Mouse (Mus musculus): ENCODE measurements around the gene Acap3. TPM values are rescaled to one million over a fixed set of nuclear protein-coding genes. Genes with fewer than 3 reads are reported as not detected.

The Acap3 gene
- polyA plus RNA-seq, 1 experiment = 31.0 TPM

DNA sequence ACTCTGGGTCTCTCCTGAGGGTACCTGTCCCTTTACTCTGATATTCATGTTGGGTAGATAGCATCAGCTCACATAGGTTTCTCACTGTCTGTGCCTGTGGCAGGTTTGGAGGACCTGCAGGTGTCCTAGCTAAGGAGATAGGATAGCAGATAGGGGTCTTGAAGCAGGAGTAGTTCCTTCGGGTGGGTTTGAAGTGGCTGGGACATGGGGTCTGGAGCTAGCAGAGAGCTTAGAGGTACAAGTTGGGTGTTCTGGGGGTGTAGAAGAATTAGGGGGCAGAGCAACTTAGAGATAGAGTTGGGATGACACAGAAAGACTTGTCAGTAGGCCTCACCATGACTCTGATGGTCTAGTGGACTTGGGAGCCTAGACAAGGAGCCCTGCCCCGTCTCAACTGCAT lies 42.2 kb upstream of the Acap3 start:
- peaks cover 56% of the 10 kb centered on the region for H3K79me3 ChIP-seq (ENCODE audit: low read depth)
- peaks cover 7% of the 10 kb centered on the region for H3K36me3 ChIP-seq (ENCODE audit: control insufficient read depth, insufficient read depth)
- H3K4me3 ChIP-seq (ENCODE audit: insufficient read depth, poor library complexity, severe bottlenecking) = no peak overlapping the region
- no peaks in the 10 kb centered on the region for H3K27me3 ChIP-seq (ENCODE audit: control insufficient read depth, insufficient read depth, insufficient read length)
- no peak for TF ChIP-seq USF1 (IDR thresholded peaks at IDR 0.05; ENCODE audit: low read depth)
- no peak for TF ChIP-seq CEBPB (IDR thresholded peaks at IDR 0.05; ENCODE audit: low read depth)
- TF ChIP-seq MYOG (IDR thresholded peaks at IDR 0.05; ENCODE audit: control insufficient read depth, extremely low read depth, insufficient read length) = no peak
- no peak for TF ChIP-seq MAX (IDR thresholded peaks at IDR 0.05)
- TF ChIP-seq CTCF (IDR thresholded peaks at IDR 0.05; ENCODE audit: control insufficient read depth, insufficient read depth, insufficient read length) = no peak
- no peak for TF ChIP-seq MYOD1 (IDR thresholded peaks at IDR 0.05; ENCODE audit: control insufficient read depth, insufficient read length, low read depth)
- no peak for TF ChIP-seq FOSL1 (IDR thresholded peaks at IDR 0.05; ENCODE audit: insufficient read depth, low read length, poor library complexity, severe bottlenecking)
- no peak overlapping the region for H3ac ChIP-seq (ENCODE audit: control insufficient read depth, insufficient read length, low read depth)
- peaks cover 66% of the 10 kb centered on the region for H3K79me2 ChIP-seq (ENCODE audit: control insufficient read depth, insufficient read depth)

DNA sequence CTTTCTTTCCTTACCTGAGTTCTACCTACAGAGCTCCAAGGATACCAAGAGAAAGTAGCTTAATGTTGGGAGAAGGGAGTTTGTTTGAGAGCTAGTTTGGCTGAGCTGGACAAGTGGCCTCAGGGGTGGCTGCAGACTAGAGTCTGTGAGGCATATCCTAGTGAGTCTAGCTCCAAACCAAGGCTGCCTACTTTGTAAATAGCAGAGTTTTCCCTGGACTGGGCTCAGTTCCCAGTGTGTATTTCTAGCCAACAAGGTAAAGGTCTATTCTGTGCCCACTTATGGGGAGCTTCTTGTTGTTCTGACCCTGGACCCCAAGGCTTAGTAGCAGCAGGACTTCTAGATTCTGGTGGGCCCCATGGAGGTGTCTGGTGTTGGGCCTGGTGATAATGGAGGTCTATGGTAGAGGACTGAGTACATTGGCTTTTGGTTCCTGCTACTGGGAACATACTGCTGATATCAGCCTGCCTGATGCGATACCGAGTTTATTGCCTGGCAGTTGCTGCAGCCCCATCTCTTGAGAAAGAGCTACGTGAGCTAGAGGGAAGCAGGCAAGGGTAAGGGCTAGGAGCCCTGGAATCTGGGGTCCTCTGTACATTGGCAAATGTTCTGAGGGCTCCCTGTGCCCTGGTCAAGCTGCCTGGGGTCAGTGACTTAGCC lies 41.7 kb upstream of the Acap3 start:
- H3K79me2 ChIP-seq (ENCODE audit: control insufficient read depth, insufficient read depth) = peaks cover 66% of the 10 kb centered on the region
- H3K79me3 ChIP-seq (ENCODE audit: low read depth) = peaks cover 56% of the 10 kb centered on the region
- TF ChIP-seq MAX (IDR thresholded peaks at IDR 0.05) (no peak), MYOD1 (IDR thresholded peaks at IDR 0.05; ENCODE audit: control insufficient read depth, insufficient read length, low read depth) (no peak), MYOG (IDR thresholded peaks at IDR 0.05; ENCODE audit: control insufficient read depth, extremely low read depth, insufficient read length) (no peak), CEBPB (IDR thresholded peaks at IDR 0.05; ENCODE audit: low read depth) (no peak), USF1 (IDR thresholded peaks at IDR 0.05; ENCODE audit: low read depth) (no peak), CTCF (IDR thresholded peaks at IDR 0.05; ENCODE audit: control insufficient read depth, insufficient read depth, insufficient read length) (no peak), FOSL1 (IDR thresholded peaks at IDR 0.05; ENCODE audit: insufficient read depth, low read length, poor library complexity, severe bottlenecking) (no peak)
- H3K4me3 ChIP-seq (ENCODE audit: insufficient read depth, poor library complexity, severe bottlenecking) = no peak overlapping the region
- H3ac ChIP-seq (ENCODE audit: control insufficient read depth, insufficient read length, low read depth) = no peak overlapping the region
- peaks cover 10% of the 10 kb centered on the region for H3K36me3 ChIP-seq (ENCODE audit: control insufficient read depth, insufficient read depth)
- H3K27me3 ChIP-seq (ENCODE audit: control insufficient read depth, insufficient read depth, insufficient read length) = no peaks in the 10 kb centered on the region

DNA sequence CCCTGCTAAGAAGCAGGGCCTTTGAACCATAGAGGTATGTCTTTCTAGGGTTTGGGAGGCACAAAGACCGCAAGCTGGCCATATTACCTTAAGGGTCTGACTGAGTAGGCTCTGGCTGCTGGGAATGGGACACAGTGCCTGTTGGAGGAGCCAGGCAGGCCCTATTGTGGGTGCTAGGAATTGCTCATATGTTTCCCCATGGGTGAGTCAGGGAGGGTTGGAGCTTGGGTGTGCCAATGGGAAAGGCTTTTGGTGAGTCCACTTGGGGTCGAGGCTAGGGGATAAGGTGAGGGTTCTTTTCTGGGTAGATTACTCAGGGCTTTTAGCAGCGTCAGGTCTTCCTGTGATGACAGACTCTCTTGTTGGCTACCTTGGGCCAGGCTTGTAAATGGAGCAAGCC lies 40.3 kb upstream of the Acap3 start:
- no peaks in the 10 kb centered on the region for H3K27me3 ChIP-seq (ENCODE audit: control insufficient read depth, insufficient read depth, insufficient read length)
- no peak overlapping the region for H3ac ChIP-seq (ENCODE audit: control insufficient read depth, insufficient read length, low read depth)
- no peak overlapping the region for H3K4me3 ChIP-seq (ENCODE audit: insufficient read depth, poor library complexity, severe bottlenecking)
- TF ChIP-seq CEBPB (IDR thresholded peaks at IDR 0.05; ENCODE audit: low read depth) (no peak), MYOG (IDR thresholded peaks at IDR 0.05; ENCODE audit: control insufficient read depth, extremely low read depth, insufficient read length) (no peak), USF1 (IDR thresholded peaks at IDR 0.05; ENCODE audit: low read depth) (no peak), MYOD1 (IDR thresholded peaks at IDR 0.05; ENCODE audit: control insufficient read depth, insufficient read length, low read depth) (no peak), FOSL1 (IDR thresholded peaks at IDR 0.05; ENCODE audit: insufficient read depth, low read length, poor library complexity, severe bottlenecking) (no peak), CTCF (IDR thresholded peaks at IDR 0.05; ENCODE audit: control insufficient read depth, insufficient read depth, insufficient read length) (no peak), MAX (IDR thresholded peaks at IDR 0.05) (no peak)
- H3K79me2 ChIP-seq (ENCODE audit: control insufficient read depth, insufficient read depth) = peaks cover 66% of the 10 kb centered on the region
- H3K36me3 ChIP-seq (ENCODE audit: control insufficient read depth, insufficient read depth) = peaks cover 17% of the 10 kb centered on the region
- H3K79me3 ChIP-seq (ENCODE audit: low read depth) = peaks cover 56% of the 10 kb centered on the region

DNA sequence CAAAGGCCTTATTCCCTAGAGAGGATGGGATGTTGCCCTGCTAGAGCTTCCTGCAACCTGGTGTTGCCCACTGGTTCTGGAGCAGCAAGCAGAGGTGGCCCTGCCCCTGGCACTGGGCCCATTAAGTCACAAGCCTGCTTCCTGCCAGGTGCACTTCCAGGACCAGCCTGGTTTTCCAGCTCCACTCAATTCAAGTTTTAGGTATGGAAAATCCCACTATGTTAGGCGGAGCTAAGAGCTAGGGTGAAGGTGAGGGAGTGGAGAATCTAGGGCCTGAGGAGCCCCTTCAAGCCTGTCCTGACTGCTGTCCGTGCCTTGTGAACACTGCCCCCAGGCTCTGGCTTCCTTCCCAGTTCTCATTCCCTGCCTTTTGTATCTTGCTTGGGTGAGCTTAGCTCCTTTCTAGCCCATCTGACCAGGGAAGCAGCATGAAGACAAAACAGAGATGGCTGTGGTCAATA lies 39.6 kb upstream of the Acap3 start:
- TF ChIP-seq FOSL1 (IDR thresholded peaks at IDR 0.05; ENCODE audit: insufficient read depth, low read length, poor library complexity, severe bottlenecking) = no peak
- no peak for TF ChIP-seq MAX (IDR thresholded peaks at IDR 0.05)
- no peak for TF ChIP-seq MYOG (IDR thresholded peaks at IDR 0.05; ENCODE audit: control insufficient read depth, extremely low read depth, insufficient read length)
- TF ChIP-seq CTCF (IDR thresholded peaks at IDR 0.05; ENCODE audit: control insufficient read depth, insufficient read depth, insufficient read length) = no peak
- no peak for TF ChIP-seq USF1 (IDR thresholded peaks at IDR 0.05; ENCODE audit: low read depth)
- Histone ChIP-seq H3K79me2 (ENCODE audit: control insufficient read depth, insufficient read depth) (peaks cover 66% of the 10 kb centered on the region), H3K27me3 (ENCODE audit: control insufficient read depth, insufficient read depth, insufficient read length) (no peaks in the 10 kb centered on the region), H3K79me3 (ENCODE audit: low read depth) (peaks cover 56% of the 10 kb centered on the region), H3K36me3 (ENCODE audit: control insufficient read depth, insufficient read depth) (peaks cover 17% of the 10 kb centered on the region), H3K4me3 (ENCODE audit: insufficient read depth, poor library complexity, severe bottlenecking) (no peak overlapping the region), H3ac (ENCODE audit: control insufficient read depth, insufficient read length, low read depth) (no peak overlapping the region)

DNA sequence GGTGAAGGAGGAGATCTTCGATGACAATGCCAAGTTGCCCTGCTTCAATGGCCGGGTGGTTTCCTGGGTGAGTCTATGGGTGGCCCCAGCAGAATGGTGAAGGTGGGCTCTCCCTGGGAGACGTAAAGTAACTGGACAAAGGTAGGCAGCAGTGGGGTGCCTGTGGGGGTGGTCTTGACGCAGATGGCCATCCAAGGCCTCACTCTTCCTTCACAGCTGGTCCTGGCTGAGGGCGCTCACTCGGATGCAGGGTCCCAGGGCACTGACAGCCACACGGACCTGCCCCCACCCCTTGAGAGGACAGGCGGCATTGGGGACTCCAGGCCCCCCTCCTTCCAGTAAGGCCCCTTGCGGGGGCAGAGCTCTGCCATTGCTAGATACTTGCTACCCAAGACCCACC lies 38.2 kb upstream of the Acap3 start:
- H3K27me3 ChIP-seq (ENCODE audit: control insufficient read depth, insufficient read depth, insufficient read length) = no peaks in the 10 kb centered on the region
- H3K79me3 ChIP-seq (ENCODE audit: low read depth) = peaks cover 48% of the 10 kb centered on the region
- H3ac ChIP-seq (ENCODE audit: control insufficient read depth, insufficient read length, low read depth) = no peak overlapping the region
- H3K79me2 ChIP-seq (ENCODE audit: control insufficient read depth, insufficient read depth) = peaks cover 56% of the 10 kb centered on the region
- TF ChIP-seq MAX (IDR thresholded peaks at IDR 0.05) (no peak), MYOG (IDR thresholded peaks at IDR 0.05; ENCODE audit: control insufficient read depth, extremely low read depth, insufficient read length) (no peak), FOSL1 (IDR thresholded peaks at IDR 0.05; ENCODE audit: insufficient read depth, low read length, poor library complexity, severe bottlenecking) (no peak), CEBPB (IDR thresholded peaks at IDR 0.05; ENCODE audit: low read depth) (no peak), CTCF (IDR thresholded peaks at IDR 0.05; ENCODE audit: control insufficient read depth, insufficient read depth, insufficient read length) (no peak), USF1 (IDR thresholded peaks at IDR 0.05; ENCODE audit: low read depth) (no peak), MYOD1 (IDR thresholded peaks at IDR 0.05; ENCODE audit: control insufficient read depth, insufficient read length, low read depth) (no peak)
- peaks cover 17% of the 10 kb centered on the region for H3K36me3 ChIP-seq (ENCODE audit: control insufficient read depth, insufficient read depth)
- H3K4me3 ChIP-seq (ENCODE audit: insufficient read depth, poor library complexity, severe bottlenecking) = no peak overlapping the region

Measured in C2C12 (cell line).